Mouse (Mus musculus) forebrain, embryonic 16.5 days (tissue): ENCODE measurements around the gene 1700001K19Rik. TPM values are rescaled to one million over a fixed set of nuclear protein-coding genes. Genes with fewer than 3 reads are reported as not detected.
"Not testable (repeated sequence)": the region's sequence is repeated elsewhere in the genome, so short reads cannot be mapped to it uniquely, and the experiment has no call there.

Experiments
- ATAC-seq: fragments of 200-750 bp; cut with Nextera tagmentation; 2 replicates; pipeline ENCODE4 v1.8.0; 2017; ENCODE audit warnings: mild to moderate bottlenecking, moderate library complexity
- H3K27ac ChIP-seq: fragments of 300-500 bp; sonication (generic); 2 replicates; pipeline ENCODE4 v1.5.1; 2014; ENCODE audit warnings: low read length, control low read depth
- H3K27me3 ChIP-seq: fragments of 300-500 bp; sonication (generic); replicated peaks from 2 replicates; pipeline ENCODE4 v1.6.1; 2014; ENCODE audit warnings: low read length; ENCODE audit not compliant: control insufficient read depth, insufficient read depth
- H3K36me3 ChIP-seq: fragments of 300-500 bp; sonication (generic); 2 replicates; pipeline ENCODE4 v1.6.1; 2014; ENCODE audit not compliant: control insufficient read depth, insufficient read depth
- H3K4me1 ChIP-seq: fragments of 300-500 bp; sonication (generic); replicated peaks from 2 replicates; pipeline ENCODE4 v1.6.1; 2014; ENCODE audit warnings: low read length; ENCODE audit not compliant: control insufficient read depth, insufficient read depth
- H3K4me2 ChIP-seq: fragments of 300-500 bp; sonication (generic); 2 replicates; pipeline ENCODE4 v1.6.1; 2014; ENCODE audit warnings: mild to moderate bottlenecking, low read length, control low read depth
- H3K4me3 ChIP-seq: fragments of 300-500 bp; sonication (generic); replicated peaks from 2 replicates; pipeline ENCODE4 v1.5.1; 2014; ENCODE audit warnings: mild to moderate bottlenecking, low read length, control low read depth
- H3K9ac ChIP-seq: fragments of 300-500 bp; sonication (generic); replicated peaks from 2 replicates; pipeline ENCODE4 v1.6.1; 2014; ENCODE audit warnings: low read depth, low read length, control low read depth
- H3K9me3 ChIP-seq: fragments of 300-500 bp; sonication (generic); 2 replicates; pipeline ENCODE4 v1.6.1; 2016; ENCODE audit warnings: low read length; ENCODE audit not compliant: control insufficient read depth
- WGBS: fragments of 180-500 bp; shearing (Covaris S2); extraction: QIAGEN DNeasy Blood & Tissue Kit; methylation state at CpG from one replicate; pipeline ENCODE4 v1.1.7; 2014; 5-methylcytosine and 5-hydroxymethylcytosine counted together
- polyA plus RNA-seq: library from polyadenylated mRNA; unstranded; fragments of >200 nt; fragmentation: Nextera tagmentation; extraction: Ambion mirVana; gene quantifications from 2 replicates; pipeline ENCODE4 v1.2.1, GENCODE M21; 2015

1700001K19Rik gene
- polyA plus RNA-seq, 1 experiment from 2014 or later, result 0.23 TPM

DNA sequence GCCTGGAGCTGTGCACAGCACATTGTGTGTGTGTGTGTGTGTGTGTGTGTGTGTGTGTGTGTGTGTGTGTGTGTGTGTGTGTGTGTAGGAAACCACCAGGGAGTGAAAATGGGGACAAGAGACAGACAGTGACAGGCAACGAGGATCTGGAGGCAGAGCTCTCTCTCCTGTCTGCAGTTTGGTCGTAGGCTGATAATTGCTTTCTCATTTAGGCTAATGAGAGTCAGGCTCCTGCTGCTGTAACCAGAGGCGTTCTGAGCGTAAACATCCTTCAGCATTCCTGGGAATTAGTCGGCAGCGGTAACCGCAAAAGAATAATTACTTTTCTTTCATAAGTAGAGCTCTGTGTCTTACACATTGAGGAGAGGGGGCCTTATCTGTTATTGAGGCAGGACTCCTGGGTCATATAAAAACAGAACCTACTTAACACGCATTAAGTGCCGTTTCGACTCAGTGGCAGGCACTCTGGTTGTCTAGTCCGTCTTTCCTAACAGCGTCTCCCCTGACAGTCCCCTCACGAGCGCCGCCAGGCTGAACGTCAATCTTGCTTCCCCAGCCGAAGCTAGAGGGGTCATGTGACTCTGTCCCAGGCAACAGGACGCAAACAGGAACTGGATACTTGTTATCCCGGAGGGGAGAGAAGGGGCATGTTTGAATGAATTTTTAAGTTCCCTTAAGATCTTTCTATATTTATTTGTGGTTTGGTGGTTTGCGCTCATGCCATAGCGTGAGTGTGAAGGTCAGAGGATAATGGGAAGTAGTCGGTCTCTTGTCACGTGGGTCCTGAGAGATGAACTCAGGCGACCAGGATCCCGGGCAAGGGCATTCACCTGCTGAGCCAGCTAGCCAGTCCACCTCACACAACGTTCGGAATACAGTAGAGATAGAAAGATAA, 24.2 kb upstream of the 1700001K19Rik start:
- H3K27me3 ChIP-seq, result no peaks in the 10 kb centered on the region
- peak overlapping the region; percentile 62 for H3K4me2 ChIP-seq
- peak overlapping the region; percentile 30; the same call in 1 of the 2 replicates for H3K9ac ChIP-seq
- H3K4me1 ChIP-seq, result peaks cover 8% of the 10 kb centered on the region
- ATAC-seq, result peak; percentile 62
- H3K4me3 ChIP-seq, result peak overlapping the region; percentile 41
- H3K9me3 ChIP-seq, result no peaks in the 10 kb centered on the region
- 2% methylated on average over 27 of the region's 27 CpGs for WGBS
- no peak overlapping the region for H3K27ac ChIP-seq
- H3K36me3 ChIP-seq, result no peaks in the 10 kb centered on the region

GRCm38 (mm10) chr12:110705419-110705818, 23.0 kb upstream of the 1700001K19Rik start:
- not testable (repeated sequence) for H3K27ac ChIP-seq, ATAC-seq, H3K4me3 ChIP-seq, H3K9me3 ChIP-seq, H3K4me2 ChIP-seq, H3K4me1 ChIP-seq, H3K36me3 ChIP-seq, H3K9ac ChIP-seq, H3K27me3 ChIP-seq
- 92% methylated on average over 4 of the region's 4 CpGs for WGBS

DNA sequence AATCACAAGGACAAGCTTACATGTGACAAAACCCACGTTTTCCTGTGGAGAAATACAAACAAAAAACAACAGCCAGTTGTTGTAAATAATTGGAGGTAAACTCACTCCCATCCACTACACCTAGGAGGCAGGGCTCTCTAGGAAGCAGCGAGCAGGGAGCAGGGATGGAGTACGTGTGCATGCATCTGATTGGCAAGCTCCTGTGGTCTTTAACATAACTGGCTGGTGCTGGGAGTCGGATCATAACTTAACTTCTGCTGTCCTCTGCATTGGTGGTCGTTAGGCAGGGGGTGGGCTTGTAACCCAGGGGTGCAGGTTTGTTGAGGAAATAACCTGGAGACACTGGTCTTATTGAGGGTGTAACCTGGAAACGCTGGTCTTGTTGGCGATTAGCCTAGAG, 21.3 kb upstream of the 1700001K19Rik start:
- Histone ChIP-seq H3K4me2 (no peak overlapping the region), H3K27ac (no peak overlapping the region), H3K4me1 (peaks cover 8% of the 10 kb centered on the region), H3K27me3 (no peaks in the 10 kb centered on the region), H3K4me3 (no peak overlapping the region), H3K9me3 (no peaks in the 10 kb centered on the region), H3K36me3 (no peaks in the 10 kb centered on the region), H3K9ac (no peak overlapping the region)
- ATAC-seq, result no peak
- 72% methylated on average over 7 of the region's 7 CpGs for WGBS

DNA sequence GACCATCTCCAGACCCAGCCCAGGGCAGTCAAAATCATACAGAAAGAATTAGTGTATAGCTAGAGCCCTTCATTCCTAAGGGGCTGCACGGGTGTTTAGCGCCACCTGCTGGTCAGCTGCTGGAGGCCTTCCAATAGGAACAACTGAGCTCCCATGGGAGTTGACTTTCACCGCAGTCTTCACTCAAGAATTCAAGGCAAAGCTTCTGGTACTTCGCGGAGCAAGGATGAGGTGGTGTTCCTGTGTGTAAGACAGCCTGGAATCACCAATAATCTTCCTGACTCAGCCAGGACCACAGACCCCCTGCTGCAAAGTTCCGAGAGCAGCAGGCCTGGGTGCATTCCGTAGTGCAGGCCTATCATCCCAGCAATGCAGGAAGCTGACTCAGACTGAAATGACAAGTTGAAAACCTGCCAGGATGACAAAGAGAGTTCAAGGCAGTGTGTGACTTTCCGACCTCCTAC, 20.6 kb upstream of the 1700001K19Rik start:
- 34% methylated on average over 8 of the region's 8 CpGs for WGBS
- no peaks in the 10 kb centered on the region for H3K36me3 ChIP-seq

DNA sequence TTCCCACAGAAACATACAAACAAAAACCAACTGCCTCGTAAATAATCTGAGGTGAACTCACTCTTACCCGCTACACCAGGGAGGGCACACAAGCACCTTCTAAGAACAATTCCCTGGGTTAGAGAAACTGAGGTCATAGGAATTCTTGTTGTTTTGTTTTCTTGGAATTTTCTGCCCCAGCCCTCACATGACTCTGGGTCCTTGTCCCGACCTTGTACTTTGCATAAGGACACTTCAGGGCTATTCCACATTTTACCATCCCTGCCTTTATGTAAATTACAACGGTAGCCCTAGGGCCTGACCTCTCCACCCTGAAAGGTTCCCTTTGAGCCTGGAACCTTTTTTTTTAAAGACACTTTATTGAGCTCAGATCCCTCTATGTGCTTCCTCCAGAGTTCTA, 20.1 kb upstream of the 1700001K19Rik start, which contains the start of gene Hsp90aa1:
Gene Hsp90aa1 (minus strand): TSS at position 173 of the 400 bp plus-strand sequence.
- peaks cover 8% of the 10 kb centered on the region for H3K4me1 ChIP-seq
- H3K9ac ChIP-seq, result no peak within 1 kb of the TSS
- no peaks in the 10 kb centered on the region for H3K9me3 ChIP-seq
- H3K4me2 ChIP-seq, result no peak within 1 kb of the TSS
- no peak within 1 kb of the TSS for H3K4me3 ChIP-seq
- WGBS, result 57% methylated on average over 4 of the region's 4 CpGs
- no peak within 1 kb of the TSS for H3K27ac ChIP-seq
- 0 out of 2 replicates have a peak, but pooled peaks cover 2% of the 10 kb centered on the region for H3K27me3 ChIP-seq
- no peaks in the 10 kb centered on the region for H3K36me3 ChIP-seq
- no peak for ATAC-seq

More for the DNA sequence above, 20.6 kb upstream of the 1700001K19Rik start:
- Histone ChIP-seq H3K4me3 (no peak overlapping the region), H3K27me3 (0 out of 2 replicates have a peak, but pooled peaks cover 2% of the 10 kb centered on the region), H3K4me2 (no peak overlapping the region), H3K9me3 (no peaks in the 10 kb centered on the region), H3K9ac (no peak overlapping the region), H3K4me1 (peaks cover 8% of the 10 kb centered on the region), H3K27ac (no peak overlapping the region)
- peak; percentile 56; the same call in 1 of the 2 replicates for ATAC-seq

GRCm38 (mm10) chr12:110701363-110701762, 18.9 kb upstream of the 1700001K19Rik start:
- 9% methylated on average over 1 of the region's 3 CpGs for WGBS
- ATAC-seq, H3K4me3 ChIP-seq, H3K4me2 ChIP-seq, H3K27me3 ChIP-seq, H3K9me3 ChIP-seq, H3K27ac ChIP-seq, H3K4me1 ChIP-seq, H3K36me3 ChIP-seq, H3K9ac ChIP-seq: not testable (repeated sequence)

DNA sequence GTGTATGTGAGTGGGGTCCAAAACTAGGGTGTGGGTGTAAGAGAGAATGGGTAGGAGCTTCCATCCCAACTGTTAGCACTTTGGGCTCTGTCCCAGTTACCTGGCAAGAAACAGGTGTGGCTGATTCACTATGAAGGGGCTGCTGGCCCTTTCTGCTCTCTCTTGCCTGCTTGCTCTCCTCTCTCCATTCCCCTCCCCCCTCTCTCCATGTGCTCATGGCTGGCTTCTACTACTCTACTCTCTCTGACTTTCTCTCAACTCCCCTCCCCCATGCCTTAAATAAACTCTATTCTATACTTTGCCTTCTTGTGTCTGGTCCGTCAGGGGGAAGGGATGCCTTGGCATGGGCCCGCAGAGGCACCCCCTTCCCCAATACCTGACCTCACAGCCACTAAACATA, 18.3 kb upstream of the 1700001K19Rik start:
- WGBS, result 64% methylated on average over 2 of the region's 2 CpGs
- no peak overlapping the region for H3K4me2 ChIP-seq
- ATAC-seq, result no peak
- no peak overlapping the region for H3K27ac ChIP-seq
- no peak overlapping the region for H3K4me3 ChIP-seq
- H3K36me3 ChIP-seq, result no peaks in the 10 kb centered on the region
- 0 out of 2 replicates have a peak, but pooled peaks cover 2% of the 10 kb centered on the region for H3K27me3 ChIP-seq
- no peaks in the 10 kb centered on the region for H3K9me3 ChIP-seq
- peaks cover 7% of the 10 kb centered on the region; the same call in 1 of the 2 replicates for H3K4me1 ChIP-seq
- no peak overlapping the region for H3K9ac ChIP-seq

DNA sequence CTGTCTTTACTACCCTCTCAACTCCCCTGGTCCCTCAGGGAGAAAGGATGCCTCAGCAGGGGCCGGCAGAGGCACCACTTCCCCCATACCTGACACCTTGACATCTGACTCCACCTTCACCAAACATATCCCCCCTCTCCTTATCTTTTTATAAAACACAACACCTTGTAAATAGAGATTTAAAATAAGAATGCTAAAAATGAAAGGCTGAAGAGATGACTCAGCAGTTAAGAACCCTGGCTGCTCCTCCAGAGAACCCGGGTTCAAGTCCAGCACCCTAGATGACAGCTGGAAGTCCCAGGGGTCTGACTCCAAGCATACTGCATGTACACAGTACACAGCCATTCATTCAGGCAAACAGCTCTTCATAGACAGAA, 16.7 kb upstream of the 1700001K19Rik start:
- H3K27ac ChIP-seq, result no peak overlapping the region
- no peak overlapping the region for H3K9ac ChIP-seq
- H3K4me2 ChIP-seq, result no peak overlapping the region
- no peak overlapping the region for H3K4me3 ChIP-seq
- peaks cover 4% of the 10 kb centered on the region; the same call in 1 of the 2 replicates for H3K36me3 ChIP-seq
- H3K4me1 ChIP-seq, result peaks cover 15% of the 10 kb centered on the region
- no peak for ATAC-seq
- H3K9me3 ChIP-seq, result no peaks in the 10 kb centered on the region
- H3K27me3 ChIP-seq, result 0 out of 2 replicates have a peak, but pooled peaks cover 2% of the 10 kb centered on the region
- WGBS, result 65% methylated on average over 2 of the region's 2 CpGs

DNA sequence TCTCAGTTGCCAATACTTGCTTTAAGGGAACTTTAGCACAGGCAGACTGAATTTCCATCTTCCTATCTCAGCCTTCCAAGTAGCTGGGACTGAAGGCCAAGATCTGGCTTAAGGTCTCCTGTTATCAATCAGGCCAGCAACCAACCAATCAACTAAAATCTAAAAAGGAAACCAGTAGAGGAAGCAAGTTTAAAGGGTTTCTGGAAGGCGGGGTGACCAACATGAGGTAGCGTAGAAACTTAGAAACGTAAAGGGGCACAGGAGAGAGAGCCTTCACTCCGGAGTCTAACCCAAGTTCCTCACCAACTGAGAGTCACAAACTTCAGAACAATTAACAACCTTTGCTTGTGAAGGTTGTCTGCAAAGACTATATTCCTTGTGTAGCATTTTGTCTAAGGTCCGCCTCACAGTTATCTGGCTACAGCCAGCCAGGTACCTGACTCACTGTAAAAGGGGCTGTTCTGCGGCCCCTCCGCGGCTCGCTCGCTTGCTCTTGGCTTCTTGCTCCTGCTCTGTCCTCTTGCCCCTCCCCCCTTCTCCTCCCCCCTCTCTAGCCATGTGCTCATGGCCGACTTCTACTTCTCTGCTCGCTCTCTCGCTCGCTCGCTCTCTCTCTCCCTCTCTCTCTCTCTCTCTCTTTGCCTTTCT, 16.2 kb upstream of the 1700001K19Rik start:
- Histone ChIP-seq H3K36me3 (peaks cover 4% of the 10 kb centered on the region; the same call in 1 of the 2 replicates), H3K27ac (no peak overlapping the region), H3K4me2 (no peak overlapping the region), H3K9me3 (no peaks in the 10 kb centered on the region), H3K9ac (no peak overlapping the region), H3K27me3 (0 out of 2 replicates have a peak, but pooled peaks cover 2% of the 10 kb centered on the region), H3K4me1 (peaks cover 18% of the 10 kb centered on the region), H3K4me3 (no peak overlapping the region)
- WGBS, result 50% methylated on average over 15 of the region's 15 CpGs
- no peak for ATAC-seq
